Mouse (Mus musculus) C2C12 (cell line): ENCODE results near the gene Slc16a6. TPM values are rescaled to one million over a fixed set of nuclear protein-coding genes. Genes with fewer than 3 reads are reported as not detected.

ENCODE experiments used
- H3K27me3 ChIP-seq: one replicate; pipeline ENCODE4 v1.6.1; 2011; ENCODE audit not compliant: control insufficient read depth, insufficient read depth, insufficient read length
- H3K36me3 ChIP-seq: one replicate; pipeline ENCODE4 v1.6.1; 2011; ENCODE audit not compliant: control insufficient read depth, insufficient read depth
- H3K4me3 ChIP-seq: one replicate; pipeline ENCODE4 v1.5.1; 2011; ENCODE audit warnings: mild to moderate bottlenecking, control low read depth; ENCODE audit not compliant: poor library complexity, insufficient read depth, severe bottlenecking
- H3K79me2 ChIP-seq: one replicate; pipeline ENCODE4 v1.6.1; 2011; ENCODE audit not compliant: control insufficient read depth, insufficient read depth
- H3K79me3 ChIP-seq: one replicate; pipeline ENCODE4 v1.6.1; 2011; ENCODE audit warnings: low read depth, control low read depth
- H3ac ChIP-seq: one replicate; pipeline ENCODE3; 2011; ENCODE audit warnings: low read depth; ENCODE audit not compliant: control insufficient read depth, insufficient read length
- CEBPB ChIP-seq: IDR thresholded peaks from one replicate; pipeline ENCODE4 v1.6.1; 2011; ENCODE audit warnings: low read depth, mild to moderate bottlenecking, control low read depth, moderate library complexity
- CTCF ChIP-seq: IDR thresholded peaks from one replicate; pipeline ENCODE4 v1.5.1; 2011; ENCODE audit not compliant: control insufficient read depth, insufficient read depth, insufficient read length
- FOSL1 ChIP-seq: IDR thresholded peaks from one replicate; pipeline ENCODE4 v1.8.0; 2011; ENCODE audit warnings: mild to moderate bottlenecking, low read length; ENCODE audit not compliant: poor library complexity, insufficient read depth, severe bottlenecking
- MAX ChIP-seq: IDR thresholded peaks from one replicate; pipeline ENCODE4 v1.6.1; 2011; ENCODE audit warnings: mild to moderate bottlenecking, control low read depth
- MYOD1 ChIP-seq: IDR thresholded peaks from one replicate; pipeline ENCODE4 v1.6.1; 2011; ENCODE audit warnings: low read depth; ENCODE audit not compliant: control insufficient read depth, insufficient read length
- MYOG ChIP-seq: IDR thresholded peaks from one replicate; pipeline ENCODE4 v1.6.1; 2011; ENCODE audit not compliant: control insufficient read depth, insufficient read length; ENCODE audit errors: extremely low read depth
- USF1 ChIP-seq: IDR thresholded peaks from one replicate; pipeline ENCODE4 v1.6.1; 2011; ENCODE audit warnings: low read depth, mild to moderate bottlenecking, control low read depth, moderate library complexity
- polyA plus RNA-seq: library from polyadenylated mRNA; unstranded; fragments of >200 nt; fragmentation: generic; extraction: Trizol; gene quantifications from one replicate; pipeline ENCODE4 v1.2.1, GENCODE M21; 2012; ENCODE audit warnings: missing spikeins

Gene Slc16a6
- polyA plus RNA-seq, 1 experiment = 1.2 TPM

DNA sequence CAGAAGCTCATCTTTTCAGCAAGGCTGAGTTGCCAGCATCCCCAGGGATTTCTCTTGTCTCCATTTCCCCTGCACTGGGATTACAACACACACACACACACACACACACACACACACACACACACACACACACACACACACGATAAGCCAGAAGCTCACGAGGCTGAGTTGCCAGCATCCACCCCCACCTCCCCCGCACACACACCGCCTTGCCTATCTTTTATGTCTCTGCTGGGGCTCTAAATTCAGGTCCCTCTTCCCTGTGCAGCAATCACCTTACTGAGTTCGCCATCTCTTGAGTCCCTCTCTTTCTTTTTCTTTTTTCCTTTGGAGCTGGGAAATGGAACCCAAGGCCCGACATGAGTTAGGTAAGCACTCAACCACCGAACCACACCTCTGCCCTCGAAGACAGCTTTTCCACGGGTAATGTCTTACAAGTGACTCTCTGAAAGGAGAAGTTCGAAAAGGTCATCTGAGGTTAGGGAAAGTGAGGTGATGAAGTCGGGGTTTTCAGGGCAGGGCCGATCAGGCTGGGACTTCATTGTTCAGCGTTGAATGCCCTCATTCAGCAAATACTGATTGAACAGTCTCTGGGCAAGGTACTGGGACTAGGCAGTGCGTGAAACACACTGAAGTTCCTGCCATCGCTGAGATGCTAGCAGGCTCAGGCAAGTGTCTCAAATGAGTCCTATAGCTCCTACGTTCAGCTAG is 6.3 kb upstream of the Slc16a6 start:
- no peaks in the 10 kb centered on the region for H3K27me3 ChIP-seq
- TF ChIP-seq FOSL1 (no peak), CEBPB (no peak), MAX (no peak), USF1 (no peak), CTCF (no peak), MYOG (no peak), MYOD1 (no peak)

DNA sequence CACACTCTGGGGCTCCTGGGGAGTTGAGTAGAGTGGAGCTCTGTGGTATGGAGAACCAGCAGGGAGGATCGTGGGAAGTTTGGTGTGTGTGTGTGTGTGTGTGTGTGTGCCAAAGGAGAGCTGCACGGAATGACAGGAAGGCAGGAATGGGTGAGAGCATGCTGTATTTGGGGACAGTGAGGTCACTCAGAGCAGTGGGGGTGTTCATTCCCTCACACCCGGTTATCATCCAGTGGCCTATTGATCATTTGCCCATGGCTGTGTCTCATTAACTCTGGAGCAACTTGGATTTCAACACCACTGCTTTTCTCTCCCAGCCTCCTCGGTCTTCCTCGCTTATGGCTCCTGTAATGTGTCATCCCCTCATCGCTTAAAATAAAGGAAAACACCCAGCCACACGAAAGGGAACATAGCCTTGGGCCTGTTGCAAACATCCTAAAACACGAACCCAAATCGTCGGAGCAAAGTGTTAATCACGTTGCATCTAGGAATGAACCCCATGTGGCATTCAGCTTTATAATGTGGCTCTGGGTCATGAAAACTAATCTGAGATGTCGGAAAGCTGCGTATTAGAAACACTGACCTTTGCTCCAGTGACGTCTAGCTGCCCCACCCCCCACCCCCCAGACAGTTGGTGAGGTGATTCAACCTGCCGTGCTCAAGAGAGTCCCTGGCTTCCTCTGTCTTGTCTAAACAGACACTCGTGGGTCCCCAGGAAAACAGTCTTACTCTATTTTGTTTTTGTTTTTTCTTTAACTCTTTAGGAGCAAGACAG is 4.4 kb upstream of the Slc16a6 start:
- H3K27me3 ChIP-seq = no peaks in the 10 kb centered on the region
- no peak for TF ChIP-seq CTCF
- TF ChIP-seq MAX = no peak
- TF ChIP-seq USF1 = no peak
- TF ChIP-seq FOSL1 = no peak
- no peak for TF ChIP-seq MYOD1
- no peak for TF ChIP-seq CEBPB
- no peak for TF ChIP-seq MYOG

More for the DNA sequence above, 6.3 kb upstream of the Slc16a6 start:
- H3ac ChIP-seq = no peak overlapping the region
- no peaks in the 10 kb centered on the region for H3K36me3 ChIP-seq
- H3K79me3 ChIP-seq = no peaks in the 10 kb centered on the region
- no peak overlapping the region for H3K4me3 ChIP-seq
- H3K79me2 ChIP-seq = no peaks in the 10 kb centered on the region

DNA sequence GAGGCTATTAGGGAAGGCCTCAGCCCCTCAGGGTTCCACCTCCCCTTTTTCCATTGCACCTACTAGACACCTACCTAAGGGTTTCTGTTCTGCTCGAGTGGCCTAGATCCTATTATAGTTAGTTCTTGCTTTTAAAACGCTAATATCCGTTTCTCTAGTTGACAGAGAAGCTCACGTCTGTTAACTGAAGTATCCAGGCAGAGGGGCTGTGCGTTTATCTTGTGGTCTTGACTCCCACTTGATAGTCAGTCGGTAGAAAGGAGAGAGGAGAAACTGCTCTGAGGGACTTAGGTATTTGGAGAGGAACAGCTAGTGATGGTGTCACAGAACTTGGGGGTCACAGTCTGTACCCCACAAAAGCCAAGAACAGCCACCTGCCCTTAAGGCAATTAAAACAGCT is 3.3 kb upstream of the Slc16a6 start:
- no peak overlapping the region for H3ac ChIP-seq
- H3K79me3 ChIP-seq = no peaks in the 10 kb centered on the region
- no peaks in the 10 kb centered on the region for H3K36me3 ChIP-seq
- H3K4me3 ChIP-seq = no peak overlapping the region
- no peaks in the 10 kb centered on the region for H3K27me3 ChIP-seq
- H3K79me2 ChIP-seq = no peaks in the 10 kb centered on the region
- TF ChIP-seq CEBPB = no peak
- no peak for TF ChIP-seq FOSL1
- TF ChIP-seq MYOG = no peak
- no peak for TF ChIP-seq CTCF
- no peak for TF ChIP-seq USF1
- TF ChIP-seq MYOD1 = no peak
- no peak for TF ChIP-seq MAX

More for the DNA sequence above, 4.4 kb upstream of the Slc16a6 start:
- no peak overlapping the region for H3K4me3 ChIP-seq
- no peaks in the 10 kb centered on the region for H3K79me3 ChIP-seq
- H3K79me2 ChIP-seq = no peaks in the 10 kb centered on the region
- no peak overlapping the region for H3ac ChIP-seq
- no peaks in the 10 kb centered on the region for H3K36me3 ChIP-seq

DNA sequence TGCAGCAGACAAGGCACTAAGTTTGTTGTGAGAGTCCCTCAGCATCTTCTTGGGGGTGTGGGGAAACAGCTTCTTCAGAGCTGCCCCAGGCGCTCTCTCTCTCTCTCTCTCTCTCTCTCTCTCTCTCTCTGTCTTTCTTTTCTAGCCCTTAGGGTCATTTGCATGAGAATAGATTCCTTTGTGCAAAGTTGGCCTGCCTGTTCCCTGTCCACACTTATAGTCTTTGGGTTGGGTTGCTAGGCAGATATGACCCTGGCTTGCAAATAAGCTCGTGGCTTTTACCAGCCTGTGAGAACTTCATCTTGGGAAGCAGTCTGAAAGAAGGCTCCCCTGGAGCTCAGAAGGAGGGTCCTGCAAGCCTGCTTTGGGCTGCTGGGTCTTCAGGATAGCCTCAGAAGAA is 2.8 kb upstream of the Slc16a6 start:
- no peak overlapping the region for H3ac ChIP-seq
- H3K36me3 ChIP-seq = no peaks in the 10 kb centered on the region
- no peak overlapping the region for H3K4me3 ChIP-seq
- H3K79me2 ChIP-seq = no peaks in the 10 kb centered on the region
- no peaks in the 10 kb centered on the region for H3K27me3 ChIP-seq
- no peak for TF ChIP-seq MYOG
- no peak for TF ChIP-seq MYOD1
- TF ChIP-seq MAX = no peak
- TF ChIP-seq USF1 = no peak
- TF ChIP-seq CEBPB = no peak
- no peak for TF ChIP-seq FOSL1
- TF ChIP-seq CTCF = no peak
- H3K79me3 ChIP-seq = no peaks in the 10 kb centered on the region

DNA sequence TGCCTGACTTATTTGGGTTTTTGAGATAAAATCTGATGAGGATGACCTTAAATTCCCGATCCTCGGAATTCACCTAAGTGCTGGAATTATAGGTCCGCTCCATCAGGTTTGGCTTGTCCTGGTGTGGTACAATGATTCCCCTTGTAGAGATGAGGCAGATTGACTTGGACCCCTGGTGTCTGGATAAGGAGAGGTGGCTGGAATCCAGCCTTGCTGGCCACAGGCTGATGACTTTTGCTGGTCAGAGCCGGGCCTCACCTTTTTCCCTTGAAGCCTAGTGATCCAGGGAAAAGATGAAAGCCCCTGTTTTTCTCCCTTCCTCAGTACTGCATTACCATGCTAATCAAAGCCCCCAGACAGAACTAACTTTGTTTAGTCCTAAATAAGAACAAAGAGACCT is 2.3 kb upstream of the Slc16a6 start:
- no peak overlapping the region for H3K4me3 ChIP-seq
- H3ac ChIP-seq = no peak overlapping the region
- no peaks in the 10 kb centered on the region for H3K27me3 ChIP-seq
- H3K36me3 ChIP-seq = no peaks in the 10 kb centered on the region
- no peaks in the 10 kb centered on the region for H3K79me2 ChIP-seq
- TF ChIP-seq FOSL1 = no peak
- H3K79me3 ChIP-seq = no peaks in the 10 kb centered on the region

DNA sequence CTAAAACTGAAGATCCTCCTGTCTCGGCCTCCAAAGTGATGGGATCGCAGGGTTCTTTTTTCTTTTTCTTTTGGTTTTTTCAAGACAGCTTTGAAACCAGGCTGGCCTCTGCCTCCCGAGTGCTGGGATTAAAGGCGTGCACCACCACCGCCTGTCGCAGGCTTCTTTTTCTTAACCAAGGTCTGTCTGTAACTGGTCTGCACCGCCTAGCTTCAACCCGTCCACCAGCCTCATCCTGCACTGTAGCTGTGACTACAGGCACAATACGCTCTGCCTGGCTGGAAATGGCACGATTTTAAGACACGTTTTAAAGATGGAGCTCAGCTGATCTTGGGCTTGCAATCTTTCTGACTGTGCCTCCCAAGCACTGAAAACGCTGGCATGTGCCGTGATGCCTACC is 1.4 kb upstream of the Slc16a6 start:
- Histone ChIP-seq H3K27me3 (no peaks in the 10 kb centered on the region), H3K4me3 (no peak overlapping the region)
- TF ChIP-seq FOSL1 (no peak), MAX (no peak), CTCF (no peak), CEBPB (no peak), MYOD1 (no peak), MYOG (no peak), USF1 (no peak)

More for the DNA sequence above, 1.4 kb upstream of the Slc16a6 start:
- no peaks in the 10 kb centered on the region for H3K79me3 ChIP-seq
- H3K36me3 ChIP-seq = no peaks in the 10 kb centered on the region
- H3ac ChIP-seq = no peak overlapping the region
- no peaks in the 10 kb centered on the region for H3K79me2 ChIP-seq
